Mouse (Mus musculus) mouse embryonic stem cell (cell line): Measurements from ENCODE around the gene Ciapin1.
"Not testable (repeated sequence)": the region's sequence is repeated elsewhere in the genome, so short reads cannot be mapped to it uniquely, and the experiment has no call there.

Source experiments
- in situ Hi-C, 2 experiments: fragments of 300-500 bp; cut with MboI; formaldehyde crosslinking; loops; 1 replicate in 1 of 2; 3 replicates in 1 of 2; pipeline ENCODE4 v1.14.3; 2019 to 2020; ENCODE audit warnings: low sequenced_read_pairs in 2 of 2, low pct_unique_long_range_greater_than_20kb in 1 of 2, mixed read lengths in 1 of 2; ENCODE audit not compliant: unreplicated experiment in 1 of 2

The Ciapin1 gene

DNA sequence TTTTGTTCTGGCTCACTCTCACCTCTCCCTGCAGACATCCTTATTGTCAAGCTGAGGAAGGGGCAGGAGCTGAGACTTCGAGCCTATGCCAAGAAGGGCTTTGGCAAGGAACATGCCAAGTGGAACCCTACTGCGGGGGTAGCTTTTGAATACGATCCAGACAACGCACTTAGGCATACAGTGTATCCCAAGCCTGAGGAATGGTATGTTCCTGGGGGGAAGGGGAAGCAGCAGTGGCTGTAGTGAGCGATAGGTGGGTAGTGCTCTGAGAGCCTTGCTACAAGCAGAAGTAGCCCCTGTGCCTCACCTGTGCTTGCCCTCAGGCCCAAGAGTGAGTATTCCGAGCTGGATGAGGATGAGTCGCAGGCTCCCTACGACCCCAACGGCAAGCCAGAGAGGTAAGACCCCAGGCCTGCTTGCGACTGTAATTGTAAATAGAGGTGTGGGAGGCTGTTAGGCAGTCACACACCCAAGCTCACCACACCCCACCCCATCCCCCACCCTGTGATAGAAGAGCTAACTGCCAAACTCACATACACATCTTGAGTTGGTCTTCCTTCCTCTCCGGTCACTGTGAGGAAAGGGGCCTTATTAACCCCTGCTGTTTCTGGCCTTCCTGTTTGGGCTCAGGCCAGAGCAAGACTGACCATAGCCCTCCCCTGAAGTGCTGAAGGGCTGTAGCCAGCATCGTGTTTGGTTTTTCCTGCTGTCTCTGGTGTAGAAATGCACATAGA is 24.5 kb upstream of the Ciapin1 start:
- in situ Hi-C loops = no loop called here

DNA sequence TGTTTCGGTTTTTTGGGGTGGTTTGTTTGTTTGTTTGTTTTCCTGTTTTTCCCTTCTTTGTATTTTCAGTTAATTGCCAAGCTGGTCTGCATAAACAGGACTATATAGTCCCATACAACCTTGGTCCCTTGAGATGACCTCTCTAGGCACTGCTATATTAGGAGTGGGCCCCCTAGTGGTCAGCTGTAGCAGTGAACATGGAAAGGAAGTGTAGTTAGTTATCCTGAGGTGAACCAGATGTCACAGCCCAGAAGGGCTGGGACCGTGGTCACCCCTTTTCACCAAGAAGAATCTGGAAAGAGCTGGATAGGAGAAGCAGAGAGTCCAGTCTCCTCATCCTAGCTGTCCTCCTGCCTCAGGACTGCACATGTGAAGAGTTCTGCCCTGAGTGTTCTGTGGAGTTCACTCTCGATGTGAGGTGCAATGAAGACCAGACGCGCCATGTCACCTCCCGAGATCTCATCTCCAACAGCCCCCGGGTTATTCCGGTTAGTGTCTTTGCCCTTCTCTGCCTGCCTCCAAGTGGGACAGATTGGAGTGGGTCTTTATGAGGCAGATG is 23.3 kb upstream of the Ciapin1 start:
- in situ Hi-C loops = no loop called here

DNA sequence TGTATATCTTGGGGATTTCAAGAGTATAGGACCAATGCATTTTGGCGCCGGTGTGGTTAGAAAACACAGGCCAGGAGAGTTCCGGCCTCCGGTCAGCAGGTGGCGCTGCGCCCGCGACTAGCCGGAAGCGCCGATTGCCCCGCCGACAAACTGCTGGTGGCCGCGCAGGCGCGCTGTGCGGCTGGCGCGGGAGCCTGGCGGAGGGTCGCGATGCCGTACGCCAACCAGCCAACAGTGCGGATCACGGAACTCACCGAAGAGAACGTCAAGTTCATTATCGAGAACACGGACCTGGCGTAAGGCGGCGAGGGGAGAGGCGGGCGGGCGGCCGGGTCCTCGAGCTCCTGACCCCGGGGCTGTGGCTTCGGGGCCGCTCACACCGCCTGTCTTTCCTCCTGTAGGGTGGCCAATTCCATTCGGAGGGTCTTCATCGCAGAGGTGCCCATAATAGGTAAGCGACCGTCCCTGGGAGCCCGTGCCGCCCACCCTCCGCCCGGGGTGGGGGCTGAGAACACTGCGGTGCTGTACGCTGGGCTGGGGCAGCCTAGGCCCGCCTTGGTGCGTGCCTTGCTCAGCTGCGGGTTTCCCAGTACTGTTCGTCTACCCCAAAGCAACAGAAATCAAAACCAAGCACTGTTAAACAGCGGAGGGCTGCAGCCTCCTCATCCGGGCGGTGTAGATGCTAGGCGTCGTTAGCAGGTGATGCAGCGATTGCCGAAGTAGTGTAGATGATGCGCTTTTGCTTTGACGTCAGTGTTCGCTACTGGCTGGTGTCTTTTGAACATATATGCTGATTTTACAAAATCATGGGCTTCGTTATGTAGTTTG is 19.4 kb upstream of the Ciapin1 start, which contains the start of gene Polr2c:
Gene Polr2c (plus strand): TSS at position 105 of the 828 bp plus-strand sequence.
- in situ Hi-C loops = no loop called here

DNA sequence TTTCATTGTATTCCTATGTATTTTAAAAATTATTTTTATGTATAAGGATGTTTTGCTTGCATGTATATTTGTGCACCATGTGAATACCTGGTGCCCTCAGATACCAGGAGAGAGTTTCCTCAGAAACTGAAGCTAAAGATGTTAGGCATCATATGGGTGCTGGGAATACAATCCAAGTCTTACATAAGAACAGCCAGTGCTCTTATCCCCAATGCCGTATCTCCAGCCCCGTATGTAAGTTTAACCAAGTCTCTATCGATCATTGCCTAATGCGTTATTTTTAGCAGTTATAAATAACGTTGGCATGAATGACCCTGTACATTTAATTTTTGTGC is 18.8 kb upstream of the Ciapin1 start:
- in situ Hi-C loops = no loop called here

DNA sequence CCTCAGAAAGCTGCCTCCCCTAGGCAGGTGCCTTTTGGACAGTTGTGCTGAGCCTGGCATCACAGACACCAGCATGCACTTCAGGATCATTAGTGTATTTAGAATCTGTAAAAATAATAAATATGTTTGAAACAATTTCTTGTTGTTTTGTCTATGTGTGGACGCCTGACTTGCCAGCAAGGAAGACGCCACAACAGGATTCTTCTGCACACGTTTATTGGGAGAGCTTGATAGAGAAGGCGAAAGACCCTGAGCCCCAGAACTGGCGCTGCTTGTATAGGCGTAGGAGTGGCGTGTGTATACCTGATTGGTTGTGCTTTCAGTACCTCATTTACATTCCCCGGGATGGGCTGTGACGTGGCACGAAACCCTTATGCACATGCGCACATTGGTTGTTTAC is 16.6 kb upstream of the Ciapin1 start:
- in situ Hi-C loops = not testable (repeated sequence)

DNA sequence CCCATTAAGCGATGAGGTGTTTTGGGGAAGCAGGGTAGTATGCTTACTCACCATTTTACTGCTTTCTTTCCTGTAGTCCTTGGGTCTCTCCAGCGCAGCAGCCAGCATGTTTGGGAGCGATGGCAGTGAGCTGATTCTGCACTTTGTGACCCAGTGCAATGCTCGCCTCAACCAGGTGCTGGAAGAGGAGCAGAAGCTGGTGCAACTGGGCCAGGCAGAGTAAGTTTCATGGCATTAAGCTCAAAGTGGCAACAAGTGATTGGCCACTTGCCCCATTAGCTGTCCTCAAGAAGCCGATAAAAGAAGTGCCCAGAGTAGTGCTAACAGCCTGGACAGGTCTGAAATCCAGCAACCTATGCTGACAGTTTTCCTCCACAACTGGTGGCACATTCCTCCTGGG is 11.9 kb upstream of the Ciapin1 start:
- in situ Hi-C loops = no loop called here

DNA sequence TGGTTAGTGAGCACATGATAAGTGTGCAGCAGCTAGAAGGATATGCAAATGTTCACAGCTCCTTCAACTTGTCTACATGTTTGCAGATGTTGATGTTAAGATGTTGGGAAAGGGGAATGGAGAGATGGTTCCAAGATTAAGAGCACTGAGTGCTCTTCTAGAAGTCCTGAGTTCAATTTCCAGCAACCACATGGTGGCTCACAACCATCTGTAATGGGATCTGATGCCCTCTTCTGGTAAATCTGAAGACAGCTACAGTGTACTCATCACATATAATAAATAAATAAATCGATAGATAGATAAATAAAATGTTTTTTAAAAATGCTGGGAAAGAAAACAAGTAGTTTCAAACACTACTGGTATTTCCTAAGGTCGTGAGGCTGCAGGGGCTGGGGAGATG is 3.0 kb upstream of the Ciapin1 start:
- in situ Hi-C loops = no loop called here

DNA sequence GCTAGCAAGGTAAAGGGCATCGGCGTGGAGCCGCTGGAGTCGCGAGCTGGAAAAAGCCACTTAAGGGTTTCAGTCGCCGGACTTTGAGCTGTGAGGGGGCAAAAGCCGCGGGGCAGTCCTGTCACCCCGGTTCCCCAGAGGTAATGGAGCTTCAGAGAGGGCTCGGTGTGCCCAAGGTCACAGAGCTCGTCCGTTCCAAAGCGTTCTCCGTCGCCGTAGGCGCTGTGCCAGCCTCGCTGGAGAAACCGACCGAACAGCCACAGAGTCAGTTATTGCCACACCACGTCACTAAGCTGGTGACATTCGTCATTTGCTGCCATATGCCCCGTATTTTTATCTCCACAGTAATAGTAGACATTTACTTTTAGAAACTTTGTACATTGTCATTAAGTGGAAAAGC is 442 bp upstream of the Ciapin1 start:
- in situ Hi-C loops = no loop called here

DNA sequence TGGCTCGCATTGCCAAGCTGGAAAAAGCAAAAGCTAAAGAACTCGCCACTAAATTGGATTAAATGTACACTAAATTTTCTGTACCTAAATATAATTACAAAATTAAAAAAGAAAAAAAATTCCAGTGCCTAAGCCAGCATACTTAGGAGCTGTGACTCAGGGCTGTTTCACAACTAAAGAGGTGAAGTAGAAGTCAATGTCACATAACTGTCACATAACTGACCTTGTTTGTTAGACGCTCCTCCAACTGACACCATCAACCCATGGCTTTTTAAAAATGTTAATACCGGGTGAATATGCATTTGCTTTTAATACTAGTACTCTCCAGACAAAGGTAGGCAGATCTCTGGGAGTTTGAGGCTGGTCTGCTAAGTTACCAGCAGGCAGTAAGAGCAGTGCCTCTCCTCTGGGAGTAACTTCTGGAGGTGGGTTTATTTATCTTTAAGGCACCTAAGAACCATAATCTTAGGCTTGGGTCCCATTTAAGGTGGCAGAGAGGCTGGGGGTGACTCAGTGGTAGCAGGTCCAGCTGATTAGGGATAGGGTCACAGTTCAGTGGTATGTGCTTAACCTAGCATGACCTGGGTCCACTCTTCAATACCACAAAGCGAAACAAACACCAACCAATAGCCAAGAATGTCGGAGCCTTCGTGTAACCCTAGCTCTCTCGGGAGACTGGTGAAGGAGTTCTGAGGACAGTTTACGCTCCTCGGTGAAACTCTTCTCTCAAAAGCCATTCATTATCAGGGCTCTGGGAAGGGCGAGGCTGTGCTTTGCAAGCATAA is 1.5 kb downstream of the Ciapin1 start:
- in situ Hi-C loops = no loop called here

DNA sequence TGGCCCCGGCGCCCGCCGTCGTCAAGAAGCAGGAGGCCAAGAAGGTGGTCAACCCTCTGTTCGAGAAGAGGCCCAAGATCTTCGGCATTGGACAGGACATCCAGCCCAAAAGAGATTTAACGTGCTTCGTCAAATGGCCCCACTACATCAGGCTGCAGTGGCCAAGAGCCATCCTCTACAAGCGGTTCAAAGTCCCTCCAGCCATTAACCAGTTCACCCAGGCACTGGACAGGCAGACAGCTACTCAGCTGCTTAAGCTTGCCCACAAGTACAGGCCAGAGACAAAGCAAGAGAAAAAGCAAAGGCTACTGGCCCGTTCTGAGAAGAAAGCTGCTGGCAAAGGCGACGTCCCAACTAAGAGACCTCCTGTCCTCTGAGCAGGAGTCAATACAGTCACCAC is 2.4 kb downstream of the Ciapin1 start:
- in situ Hi-C loops = not testable (repeated sequence)

DNA sequence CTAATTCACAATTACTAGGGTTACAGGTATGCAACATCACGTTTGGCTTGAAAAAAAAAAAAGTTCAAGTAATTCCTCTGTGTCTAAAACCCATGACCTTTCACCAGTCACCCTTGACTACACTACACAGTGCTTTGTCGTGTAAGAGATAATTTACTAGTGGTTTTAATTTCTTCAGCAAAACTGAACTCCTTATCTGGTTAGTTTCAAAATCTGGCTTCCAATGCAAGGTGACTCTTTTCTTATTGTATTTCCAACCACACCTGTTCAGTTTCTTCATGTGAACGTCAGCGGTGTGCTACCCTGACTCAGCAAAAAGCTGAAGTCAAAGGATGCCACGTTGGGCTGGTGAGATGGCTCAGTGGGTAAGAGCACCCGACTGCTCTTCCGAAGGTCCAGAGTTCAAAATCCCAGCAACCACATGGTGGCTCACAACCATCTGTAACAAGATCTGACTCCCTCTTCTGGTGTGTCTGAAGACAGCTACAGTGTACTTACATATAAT is 4.2 kb downstream of the Ciapin1 start:
- in situ Hi-C loops = not testable (repeated sequence)

DNA sequence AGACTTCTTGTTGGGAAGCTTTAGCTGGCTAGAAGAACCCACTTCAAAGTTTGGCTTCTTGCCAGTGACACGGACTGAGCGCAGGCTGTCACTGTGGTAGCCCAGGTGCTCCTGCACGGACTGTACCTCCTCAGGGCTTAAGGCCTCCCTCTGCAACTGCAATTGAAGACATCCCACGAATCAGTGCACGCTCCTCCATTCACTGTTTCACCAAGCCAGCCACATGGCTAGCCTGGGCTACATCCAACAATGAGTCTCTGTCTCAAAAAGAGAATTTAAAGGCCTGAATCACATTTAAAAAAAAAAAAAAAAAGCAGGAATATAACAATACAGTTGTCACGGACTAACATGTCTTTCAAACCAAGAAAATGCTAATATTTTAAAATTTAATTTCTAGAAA is 9.9 kb downstream of the Ciapin1 start:
- in situ Hi-C loops = no loop called here

DNA sequence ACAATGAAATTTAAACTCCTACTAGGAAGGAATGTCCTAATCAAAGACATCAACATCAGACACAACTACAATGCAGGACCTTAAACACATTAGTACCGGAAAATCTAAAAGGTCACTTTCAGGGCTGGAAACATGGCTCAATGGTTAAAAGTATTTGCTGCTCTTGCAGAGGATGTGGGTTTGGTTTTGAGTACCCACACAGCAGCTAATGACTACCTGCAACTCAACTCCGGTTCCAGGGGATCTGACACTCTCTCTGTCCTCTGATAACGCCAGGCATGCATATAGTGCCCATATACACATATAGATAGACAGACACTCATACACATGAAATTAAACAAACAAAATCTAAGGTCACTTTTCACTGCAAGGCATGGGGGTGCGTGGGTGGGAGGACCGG is 11.9 kb downstream of the Ciapin1 start:
- in situ Hi-C loops = no loop called here

DNA sequence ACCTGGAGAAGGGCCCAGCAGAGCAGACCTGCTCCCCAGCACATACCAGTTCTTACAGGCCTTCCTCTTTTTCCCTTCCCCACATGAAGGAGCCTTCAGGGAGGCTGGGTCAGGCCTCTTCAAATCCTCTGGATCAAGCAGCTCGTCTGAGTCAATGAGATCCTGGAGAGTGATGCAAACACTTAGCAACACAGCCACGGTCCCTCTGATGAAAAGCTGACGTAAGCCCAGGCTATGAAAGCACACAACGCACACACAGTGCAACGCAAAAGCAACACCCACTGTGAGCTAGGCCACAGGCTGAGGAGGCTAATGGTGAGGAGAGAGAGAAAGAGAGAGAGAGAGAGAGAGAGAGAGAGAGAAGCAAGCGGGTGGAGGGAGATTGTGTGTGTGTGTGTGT is 13.0 kb downstream of the Ciapin1 start:
- in situ Hi-C loops = no loop called here

DNA sequence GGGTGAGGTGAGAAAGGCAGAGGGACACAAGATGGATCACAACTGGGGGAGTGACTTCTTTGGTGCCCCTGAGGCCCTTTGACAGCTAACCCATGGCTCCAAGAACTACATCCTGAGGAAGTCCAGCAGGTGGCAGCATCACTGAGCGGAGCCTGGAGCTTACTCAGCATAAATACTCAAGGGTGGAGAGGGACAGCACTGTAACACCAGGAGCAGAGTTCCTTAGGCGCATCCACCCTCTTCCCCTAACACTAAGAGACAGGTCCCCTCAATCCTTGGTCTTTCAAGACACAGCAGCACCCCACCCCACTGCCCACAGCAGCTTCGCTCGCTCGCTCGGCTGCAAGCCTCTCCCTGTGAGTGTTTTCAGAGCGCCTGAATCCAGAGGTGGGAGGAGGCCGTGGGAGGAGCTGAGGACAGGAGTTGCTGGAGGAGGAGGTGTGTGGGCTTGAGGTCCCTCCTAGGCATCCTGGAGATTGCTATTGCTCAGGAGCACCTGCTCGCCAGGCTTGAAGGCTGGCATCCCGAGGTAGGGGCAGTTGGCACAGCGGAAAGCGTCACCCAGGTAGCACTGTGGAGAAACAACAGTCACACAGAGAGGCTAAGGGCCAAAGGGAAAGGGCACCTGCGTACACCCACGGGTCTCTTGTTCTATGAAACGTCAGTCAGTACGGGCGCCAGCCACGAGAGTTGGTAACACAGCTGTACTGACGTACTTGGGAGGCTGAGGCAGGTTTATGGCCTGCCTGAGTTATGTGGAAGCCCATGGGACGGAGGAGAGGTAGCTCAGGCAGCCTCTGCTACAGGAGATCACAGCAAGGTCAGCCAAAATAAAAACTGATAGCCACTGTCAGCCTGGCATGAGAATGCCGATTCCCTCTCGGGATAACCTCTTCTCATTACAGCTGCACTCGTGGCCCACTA is 15.3 kb downstream of the Ciapin1 start:
- in situ Hi-C loops = no loop called here

DNA sequence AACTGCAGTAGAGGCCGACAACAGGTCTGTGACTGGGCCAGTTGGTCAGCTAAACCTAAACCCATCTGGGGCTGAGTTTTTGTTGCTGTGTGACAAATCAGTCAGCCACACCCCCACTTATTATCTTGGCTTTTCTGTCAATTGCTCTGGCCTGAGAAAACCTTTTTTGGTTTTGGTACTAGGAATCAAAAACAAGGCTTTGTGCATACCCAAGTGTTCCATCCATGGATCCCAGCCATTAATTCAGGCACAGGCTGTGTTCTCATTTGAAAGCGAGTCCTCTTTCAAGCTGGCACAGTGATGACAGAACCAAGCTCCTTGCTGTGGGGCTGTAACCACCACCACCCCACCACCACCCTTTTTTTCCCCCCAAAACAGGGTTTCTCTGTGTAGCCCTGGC is 16.8 kb downstream of the Ciapin1 start:
- in situ Hi-C loops = no loop called here

DNA sequence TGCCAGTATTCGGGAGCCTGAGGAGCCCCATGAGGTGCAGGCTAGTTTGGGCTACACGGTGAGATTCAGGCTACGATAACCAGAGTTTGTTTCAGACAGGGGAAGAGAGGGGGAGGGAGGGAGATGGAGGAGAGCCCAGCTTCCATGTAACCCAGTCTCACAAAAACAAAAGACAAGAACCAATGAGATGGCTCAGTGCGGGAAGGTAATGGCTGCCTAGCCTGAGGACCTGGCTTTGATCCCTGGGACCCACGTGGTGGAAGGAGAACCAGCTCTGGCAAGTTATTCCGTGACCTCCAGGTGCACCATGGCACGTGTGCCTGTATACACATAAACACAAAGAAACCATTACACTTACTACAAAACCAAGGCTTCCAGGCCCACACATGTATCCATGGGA is 17.6 kb downstream of the Ciapin1 start:
- in situ Hi-C loops = no loop called here

DNA sequence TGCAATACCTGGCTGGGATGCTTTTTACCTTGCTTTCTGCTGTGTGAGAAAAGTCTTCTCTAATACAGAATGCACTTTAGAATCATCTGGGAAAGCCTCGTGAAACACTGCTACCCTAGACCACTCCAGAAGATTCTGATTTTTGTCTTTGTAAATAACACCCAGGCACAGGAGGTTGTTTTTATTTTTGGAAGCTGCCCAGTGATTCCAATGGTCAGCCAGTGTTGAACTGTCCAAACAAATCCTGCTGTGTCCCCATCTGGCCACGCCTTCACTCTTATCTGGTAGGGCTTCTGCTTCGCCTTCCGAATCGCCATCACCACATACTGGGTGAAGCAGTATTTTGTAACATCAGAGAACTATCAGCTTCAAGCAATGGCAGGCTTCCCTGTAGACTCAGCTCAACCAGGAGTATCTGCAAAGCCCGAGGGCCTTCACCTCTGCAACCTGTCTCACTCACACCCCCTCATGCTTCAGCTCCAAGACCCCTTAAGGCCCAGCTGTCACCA is 18.4 kb downstream of the Ciapin1 start:
- in situ Hi-C loops = loop anchor here in 1 of 2 experiments (5.0 kb wide), 1 partner anchor 88 kb away; no protein-coding TSS in a partner anchor
